Mouse (Mus musculus): Measurements from ENCODE around the gene Fam19a1.

DNA sequence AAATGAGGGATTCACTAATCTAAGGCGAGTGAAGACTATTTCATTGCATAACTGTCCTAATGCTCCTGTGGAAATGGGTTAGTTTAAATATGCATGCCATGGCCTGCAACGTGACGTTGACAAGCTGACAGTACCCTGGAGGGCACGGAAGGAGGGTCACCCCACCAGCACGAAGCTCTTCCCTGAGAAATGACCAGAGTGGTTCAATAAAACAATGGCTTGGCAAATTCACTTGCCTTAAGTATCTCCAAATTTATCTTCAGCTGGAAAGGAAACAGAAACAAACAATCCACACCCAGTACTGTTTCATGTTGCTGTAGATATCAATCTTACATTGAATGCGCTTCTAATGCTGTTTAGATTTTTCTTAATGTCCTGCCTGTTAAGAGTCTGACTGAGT is 316.4 kb downstream of the Fam19a1 start:
- no peak for TF ChIP-seq CTCF (conservative IDR thresholded peaks at IDR 0.05; ENCODE audit: low read length)
- TF ChIP-seq NANOG (IDR thresholded peaks at IDR 0.05; ENCODE audit: borderline replicate concordance, low read length): no peak
- TF ChIP-seq POU5F1 (IDR thresholded peaks at IDR 0.05; ENCODE audit: borderline replicate concordance, low read length): no peak
